In the genomic region with DNA sequence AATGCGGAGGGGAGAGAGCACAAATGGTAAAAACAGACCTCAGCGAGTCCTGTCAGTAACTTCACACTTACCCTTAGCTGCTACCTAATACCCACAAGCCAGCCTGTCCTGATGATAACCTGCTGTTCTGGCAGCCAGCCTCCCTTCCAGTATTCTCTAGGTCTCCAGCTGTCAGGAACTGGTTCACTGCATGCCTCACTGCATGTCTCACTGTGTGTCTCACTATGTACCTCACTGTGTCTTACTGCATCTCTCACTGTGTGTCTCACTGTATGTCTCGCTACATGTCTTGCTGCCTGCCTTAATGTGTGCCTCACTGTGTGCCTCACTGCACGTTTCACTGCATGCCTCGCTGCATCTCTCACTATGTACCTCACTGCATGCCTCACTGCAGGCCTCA, we compare ENCODE assay signal across 17 mouse cellular contexts.
A peak's percentile ranks its signal among the peaks of the same experiment; 100 is the strongest.
DNase-seq lines count a peak whose midpoint lies in the region; ATAC-seq and TF ChIP-seq lines count a peak whose summit lies in the region.
"Had no signal": no experiment of that assay in that cellular context is flagged by ENCODE, and none has a peak within 500 bp of the region (broad histone marks: within the 10 kb centered on the region; RNA-seq: fewer than 3 reads in every experiment).

No protein-coding gene starts in this region.

- H3K4me3 ChIP-seq in forebrain, embryonic 13.5 days, result no peak overlapping the region
- no peak overlapping the region for H3K4me3 ChIP-seq in forebrain, postnatal 0 days (ENCODE audit: low read depth, low read length)
- H3K4me3 ChIP-seq in hindbrain, embryonic 12.5 days, result no peak overlapping the region
- H3K4me3 ChIP-seq in hindbrain, postnatal 0 days (ENCODE audit: low read length), result no peak overlapping the region
- no peak overlapping the region for H3K4me3 ChIP-seq in midbrain, embryonic 13.5 days (replicated peaks)
- no peak overlapping the region for H3K4me3 ChIP-seq in midbrain, postnatal 0 days (ENCODE audit: low read depth, low read length)
- H3K4me3 ChIP-seq: embryonic facial prominence, embryonic 12.5 days; heart, embryonic 15.5 days; hindbrain, embryonic 15.5 days had no signal

- H3K27ac ChIP-seq in forebrain, embryonic 13.5 days, result no peak overlapping the region
- H3K27ac ChIP-seq in forebrain, postnatal 0 days (ENCODE audit: low read depth, low read length), result no peak overlapping the region
- H3K27ac ChIP-seq in hindbrain, embryonic 12.5 days, result peak overlapping the region; percentile 1; the same call in 1 of the 2 replicates
- no peak overlapping the region for H3K27ac ChIP-seq in hindbrain, postnatal 0 days
- H3K27ac ChIP-seq in midbrain, embryonic 13.5 days, result peak overlapping the region; percentile 5; the same call in 1 of the 2 replicates
- no peak overlapping the region for H3K27ac ChIP-seq in midbrain, postnatal 0 days (ENCODE audit: low read depth, low read length)
- H3K27ac ChIP-seq: embryonic facial prominence, embryonic 12.5 days; heart, embryonic 15.5 days; hindbrain, embryonic 15.5 days had no signal

- no peak for TF ChIP-seq CTCF in forebrain, postnatal 0 days (IDR thresholded peaks at IDR 0.05; ENCODE audit: low read depth)
- TF ChIP-seq CTCF in hindbrain, postnatal 0 days (IDR thresholded peaks at IDR 0.05; ENCODE audit: low read depth), result no peak
- TF ChIP-seq CTCF in midbrain, postnatal 0 days (IDR thresholded peaks at IDR 0.05), result no peak

- H3K9me3 ChIP-seq in forebrain, embryonic 13.5 days (replicated peaks), result no peaks in the 10 kb centered on the region
- H3K9me3 ChIP-seq in forebrain, postnatal 0 days (ENCODE audit: low read length), result no peaks in the 10 kb centered on the region
- no peaks in the 10 kb centered on the region for H3K9me3 ChIP-seq in hindbrain, embryonic 12.5 days (replicated peaks)
- no peaks in the 10 kb centered on the region for H3K9me3 ChIP-seq in hindbrain, postnatal 0 days (ENCODE audit: low read length)
- no peaks in the 10 kb centered on the region for H3K9me3 ChIP-seq in midbrain, embryonic 13.5 days
- no peaks in the 10 kb centered on the region for H3K9me3 ChIP-seq in midbrain, postnatal 0 days (ENCODE audit: low read length)
- H3K9me3 ChIP-seq: embryonic facial prominence, embryonic 12.5 days; heart, embryonic 15.5 days; hindbrain, embryonic 15.5 days had no signal

- no peaks in the 10 kb centered on the region for H3K27me3 ChIP-seq in forebrain, embryonic 13.5 days
- H3K27me3 ChIP-seq in forebrain, postnatal 0 days (ENCODE audit: insufficient read depth, low read length), result no peaks in the 10 kb centered on the region
- H3K27me3 ChIP-seq in hindbrain, embryonic 12.5 days, result no peaks in the 10 kb centered on the region
- no peaks in the 10 kb centered on the region for H3K27me3 ChIP-seq in hindbrain, postnatal 0 days (ENCODE audit: insufficient read depth, low read length)
- no peaks in the 10 kb centered on the region for H3K27me3 ChIP-seq in midbrain, embryonic 13.5 days
- no peaks in the 10 kb centered on the region for H3K27me3 ChIP-seq in midbrain, postnatal 0 days (ENCODE audit: insufficient read depth, low read length)
- H3K27me3 ChIP-seq: embryonic facial prominence, embryonic 12.5 days; heart, embryonic 15.5 days; hindbrain, embryonic 15.5 days had no signal

- ATAC-seq in forebrain, embryonic 13.5 days, result 0 out of 2 replicates have a peak, but pooled peaks have one; percentile 19
- ATAC-seq in forebrain, postnatal 0 days, result no peak
- ATAC-seq in hindbrain, embryonic 12.5 days (ENCODE audit: low FRiP score), result peak; percentile 60
- ATAC-seq in hindbrain, postnatal 0 days, result no peak
- 0 out of 2 replicates have a peak, but pooled peaks have one; percentile 34 for ATAC-seq in midbrain, embryonic 13.5 days
- ATAC-seq in midbrain, postnatal 0 days (ENCODE audit: low FRiP score), result no peak
- ATAC-seq: activated CD4-positive, CD25-positive, alpha-beta regulatory T cell, adult 4 months had no signal

- no peaks in the 10 kb centered on the region for H3K36me3 ChIP-seq in forebrain, embryonic 13.5 days (ENCODE audit: poor library complexity, severe bottlenecking)
- H3K36me3 ChIP-seq in forebrain, postnatal 0 days (ENCODE audit: insufficient read depth), result no peaks in the 10 kb centered on the region
- no peaks in the 10 kb centered on the region for H3K36me3 ChIP-seq in hindbrain, embryonic 12.5 days
- no peaks in the 10 kb centered on the region for H3K36me3 ChIP-seq in hindbrain, postnatal 0 days (ENCODE audit: insufficient read depth, low read length)
- 0 out of 2 replicates have a peak, but pooled peaks cover 3% of the 10 kb centered on the region for H3K36me3 ChIP-seq in midbrain, embryonic 13.5 days
- H3K36me3 ChIP-seq in midbrain, postnatal 0 days (ENCODE audit: insufficient read depth, low read length), result no peaks in the 10 kb centered on the region; the same call in 1 of the 2 replicates
- H3K36me3 ChIP-seq: embryonic facial prominence, embryonic 12.5 days; heart, embryonic 15.5 days; hindbrain, embryonic 15.5 days had no signal

- no peak for DNase-seq in forebrain, postnatal 0 days
- no peak for DNase-seq in hindbrain, postnatal 0 days (ENCODE audit: low spot score)
- DNase-seq in midbrain, postnatal 0 days (ENCODE audit: low spot score), result no peak
- DNase-seq in mesoderm, embryonic 11.5 days (ENCODE audit: low read depth, low spot score), result peak; percentile 24
- DNase-seq in frontal cortex, postnatal 25 days (ENCODE audit: low spot score in 2 of 2), result no peak
- DNase-seq: adrenal gland, postnatal 25 days; cerebellum, adult 9-11 months; kidney, adult 18-20 months; lung, adult 18-20 months; lung, postnatal 36 days had no signal

- 79% methylated on average over 5 of the region's 5 CpGs for WGBS in forebrain, embryonic 13.5 days
- 69% methylated on average over 5 of the region's 5 CpGs for WGBS in forebrain, postnatal 0 days
- WGBS in hindbrain, embryonic 12.5 days, result 58% methylated on average over 5 of the region's 5 CpGs
- 58% methylated on average over 5 of the region's 5 CpGs for WGBS in hindbrain, postnatal 0 days
- WGBS in midbrain, embryonic 13.5 days, result 74% methylated on average over 5 of the region's 5 CpGs
- 73% methylated on average over 5 of the region's 5 CpGs for WGBS in midbrain, postnatal 0 days

- H3K4me2 ChIP-seq in forebrain, embryonic 13.5 days, result no peak overlapping the region
- no peak overlapping the region for H3K4me2 ChIP-seq in forebrain, postnatal 0 days (ENCODE audit: low read depth)
- no peak overlapping the region for H3K4me2 ChIP-seq in hindbrain, embryonic 12.5 days (replicated peaks)
- no peak overlapping the region for H3K4me2 ChIP-seq in hindbrain, postnatal 0 days (ENCODE audit: low read depth, low read length)
- H3K4me2 ChIP-seq in midbrain, embryonic 13.5 days (replicated peaks), result no peak overlapping the region
- H3K4me2 ChIP-seq in midbrain, postnatal 0 days (ENCODE audit: low read depth, low read length, poor library complexity, severe bottlenecking), result no peak overlapping the region
- H3K4me2 ChIP-seq: embryonic facial prominence, embryonic 12.5 days; heart, embryonic 15.5 days; hindbrain, embryonic 15.5 days had no signal

- no peak overlapping the region for H3K9ac ChIP-seq in forebrain, embryonic 13.5 days
- no peak overlapping the region for H3K9ac ChIP-seq in forebrain, postnatal 0 days
- H3K9ac ChIP-seq in hindbrain, embryonic 12.5 days, result no peak overlapping the region
- no peak overlapping the region for H3K9ac ChIP-seq in hindbrain, postnatal 0 days (replicated peaks; ENCODE audit: low read length)
- H3K9ac ChIP-seq in midbrain, embryonic 13.5 days (replicated peaks), result no peak overlapping the region
- H3K9ac ChIP-seq in midbrain, postnatal 0 days (replicated peaks; ENCODE audit: low read length, poor library complexity, severe bottlenecking), result no peak overlapping the region
- H3K9ac ChIP-seq: embryonic facial prominence, embryonic 12.5 days; heart, embryonic 15.5 days; hindbrain, embryonic 15.5 days had no signal

- H3K4me1 ChIP-seq in forebrain, embryonic 13.5 days, result no peaks in the 10 kb centered on the region
- H3K4me1 ChIP-seq in forebrain, postnatal 0 days (ENCODE audit: insufficient read depth), result no peaks in the 10 kb centered on the region
- H3K4me1 ChIP-seq in hindbrain, embryonic 12.5 days, result peaks cover 4% of the 10 kb centered on the region; the same call in 1 of the 2 replicates
- H3K4me1 ChIP-seq in hindbrain, postnatal 0 days (ENCODE audit: insufficient read depth, low read length), result no peaks in the 10 kb centered on the region
- peaks cover 6% of the 10 kb centered on the region for H3K4me1 ChIP-seq in midbrain, embryonic 13.5 days (replicated peaks)
- no peaks in the 10 kb centered on the region for H3K4me1 ChIP-seq in midbrain, postnatal 0 days (ENCODE audit: insufficient read depth, low read length)
- H3K4me1 ChIP-seq: embryonic facial prominence, embryonic 12.5 days; hindbrain, embryonic 15.5 days had no signal

Comparison
In these comparisons a context has a peak if more than half of its experiments do, and no peak if none do; other contexts are left out.
1. ATAC-seq: peak in forebrain, embryonic 13.5 days (single experiment), hindbrain, embryonic 12.5 days (single experiment) and midbrain, embryonic 13.5 days (single experiment); none in forebrain, postnatal 0 days (single experiment), hindbrain, postnatal 0 days (single experiment) and midbrain, postnatal 0 days (single experiment).
2. H3K27ac ChIP-seq: peak in hindbrain, embryonic 12.5 days (single experiment) and midbrain, embryonic 13.5 days (single experiment); none in forebrain, embryonic 13.5 days (single experiment), forebrain, postnatal 0 days (single experiment), hindbrain, postnatal 0 days (single experiment) and midbrain, postnatal 0 days (single experiment).